Mouse (Mus musculus) spleen, postnatal 0 days (tissue): ENCODE measurements around the gene Fes. TPM values are rescaled to one million over a fixed set of nuclear protein-coding genes. Genes with fewer than 3 reads are reported as not detected.

Source experiments
- polyA plus RNA-seq: library from polyadenylated mRNA; unstranded; fragments of >200 nt; fragmentation: Nextera tagmentation; extraction: Ambion mirVana; gene quantifications from 2 replicates; pipeline ENCODE4 v1.2.1, GENCODE M21; 2015

Gene Fes
- polyA plus RNA-seq: 39.9 and 58.0 TPM in 2 replicates

GRCm38 (mm10) chr7:80387633-80388543, at the start of gene Fes:
Gene Fes (minus strand): TSS chr7:80387946.

GRCm38 (mm10) chr7:80405188-80405695, 17.5 kb upstream of the Fes start, which contains the start of gene Furin:
Gene Furin (minus strand): TSS chr7:80405436.

GRCm38 (mm10) chr7:80371041-80371751, 16.6 kb downstream of the Fes start, which contains the start of gene Man2a2:
Gene Man2a2 (minus strand): TSS chr7:80371375.

GRCm38 (mm10) chr7:80342858-80343257, 44.9 kb downstream of the Fes start, which contains the start of gene Hddc3:
Gene Hddc3 (plus strand): TSS chr7:80343104.

GRCm38 (mm10) chr7:80340793-80341192, 47.0 kb downstream of the Fes start, which contains the start of gene Unc45a:
Gene Unc45a (minus strand): TSS chr7:80341005.

Other genes with a start within 250 kb of the Fes start
- 37.7 and 38.5 TPM in 2 replicates for gene Sema4b, start 201.1 kb downstream of the Fes start, polyA plus RNA-seq
- 109 and 111 TPM in 2 replicates for gene Cib1, start 155.1 kb downstream of the Fes start, polyA plus RNA-seq
- gene Gdpgp1, start 155.1 kb downstream of the Fes start, polyA plus RNA-seq: 2.2 and 2.5 TPM in 2 replicates
- 0.30 and 1.0 TPM in 2 replicates for gene Ttll13, start 141.6 kb downstream of the Fes start, polyA plus RNA-seq
- 32.2 and 34.6 TPM in 2 replicates for gene Ngrn, start 126.7 kb downstream of the Fes start, polyA plus RNA-seq
- 4.1 and 5.6 TPM in 2 replicates for gene Vps33b, start 118.3 kb downstream of the Fes start, polyA plus RNA-seq
- gene Prc1, start 93.5 kb downstream of the Fes start, polyA plus RNA-seq: 128 and 140 TPM in 2 replicates
- 7.6 and 8.8 TPM in 2 replicates for gene Rccd1, start 63.5 kb downstream of the Fes start, polyA plus RNA-seq
- 10.2 and 11.4 TPM in 2 replicates for gene Unc45a, start 46.9 kb downstream of the Fes start, polyA plus RNA-seq
- 4.5 and 6.3 TPM in 2 replicates for gene Hddc3, start 44.8 kb downstream of the Fes start, polyA plus RNA-seq
- gene Man2a2, start 16.6 kb downstream of the Fes start, polyA plus RNA-seq: 5.8 and 7.6 TPM in 2 replicates
- 7.2 and 8.7 TPM in 2 replicates for gene Furin, start 17.5 kb upstream of the Fes start, polyA plus RNA-seq
- 29.1 and 38.0 TPM in 2 replicates for gene Blm, start 147.2 kb upstream of the Fes start, polyA plus RNA-seq